Mouse (Mus musculus) hindbrain, postnatal 0 days (tissue): ENCODE results near the gene Ip6k2. TPM values are rescaled to one million over a fixed set of nuclear protein-coding genes. Genes with fewer than 3 reads are reported as not detected.
A peak's percentile ranks its signal among the peaks of the same experiment; 100 is the strongest.

Experiments used
- ATAC-seq: fragments of 200-750 bp; cut with Nextera tagmentation; 2 replicates; pipeline ENCODE4 v1.8.0; 2017; ENCODE audit warnings: mild to moderate bottlenecking, moderate TSS enrichment, moderate library complexity
- DNase-seq: peaks from one replicate; pipeline ENCODE4 v3.0.0-alpha.2; 2015; ENCODE audit warnings: low spot score
- H3K27ac ChIP-seq: fragments of 300-500 bp; sonication (generic); 2 replicates; pipeline ENCODE4 v1.5.1; 2014; ENCODE audit warnings: mild to moderate bottlenecking
- H3K27me3 ChIP-seq: fragments of 300-500 bp; sonication (generic); 2 replicates; pipeline ENCODE4 v1.6.1; 2014; ENCODE audit warnings: low read length, mixed read lengths; ENCODE audit not compliant: insufficient read depth
- H3K36me3 ChIP-seq: fragments of 300-500 bp; sonication (generic); 2 replicates; pipeline ENCODE4 v1.6.1; 2014; ENCODE audit warnings: low read length, mixed read lengths; ENCODE audit not compliant: insufficient read depth
- H3K4me1 ChIP-seq: fragments of 300-500 bp; sonication (generic); 2 replicates; pipeline ENCODE4 v1.6.1; 2014; ENCODE audit warnings: antibody characterized with exemption, low read length, mixed read lengths; ENCODE audit not compliant: insufficient read depth
- H3K4me2 ChIP-seq: fragments of 300-500 bp; sonication (generic); 2 replicates; pipeline ENCODE4 v1.6.1; 2014; ENCODE audit warnings: low read depth, mild to moderate bottlenecking, low read length, moderate library complexity, mixed read lengths
- H3K4me3 ChIP-seq: fragments of 300-500 bp; sonication (generic); 2 replicates; pipeline ENCODE4 v1.5.1; 2014; ENCODE audit warnings: low read length
- H3K9ac ChIP-seq: fragments of 300-500 bp; sonication (generic); replicated peaks from 2 replicates; pipeline ENCODE4 v1.6.1; 2014; ENCODE audit warnings: mild to moderate bottlenecking, low read length, moderate library complexity, mixed read lengths
- H3K9me3 ChIP-seq: fragments of 300-500 bp; sonication (generic); 2 replicates; pipeline ENCODE4 v1.6.1; 2016; ENCODE audit warnings: low read length, mixed read lengths
- CTCF ChIP-seq: IDR thresholded peaks from 2 replicates; pipeline ENCODE4 v1.5.1; 2016; ENCODE audit warnings: antibody characterized with exemption, control low read depth, low read depth
- WGBS: fragments of 180-500 bp; shearing (Covaris S2); extraction: QIAGEN DNeasy Blood & Tissue Kit; methylation state at CpG from one replicate; pipeline ENCODE4 v1.1.7; 2014; 5-methylcytosine and 5-hydroxymethylcytosine counted together
- polyA plus RNA-seq: library from polyadenylated mRNA; unstranded; fragments of >200 nt; fragmentation: Nextera tagmentation; extraction: Ambion mirVana; gene quantifications from 2 replicates; pipeline ENCODE4 v1.2.1, GENCODE M21; 2015
- total RNA-seq: library from RNA; depleted of rRNA; stranded (reverse); fragments of >200 nt; gene quantifications from 2 replicates; pipeline ENCODE4 v1.2.3, GENCODE M21; 2014

Gene Ip6k2
- total and polyA plus RNA-seq, 2 experiments from 2014 or later = 122 to 187 TPM

DNA sequence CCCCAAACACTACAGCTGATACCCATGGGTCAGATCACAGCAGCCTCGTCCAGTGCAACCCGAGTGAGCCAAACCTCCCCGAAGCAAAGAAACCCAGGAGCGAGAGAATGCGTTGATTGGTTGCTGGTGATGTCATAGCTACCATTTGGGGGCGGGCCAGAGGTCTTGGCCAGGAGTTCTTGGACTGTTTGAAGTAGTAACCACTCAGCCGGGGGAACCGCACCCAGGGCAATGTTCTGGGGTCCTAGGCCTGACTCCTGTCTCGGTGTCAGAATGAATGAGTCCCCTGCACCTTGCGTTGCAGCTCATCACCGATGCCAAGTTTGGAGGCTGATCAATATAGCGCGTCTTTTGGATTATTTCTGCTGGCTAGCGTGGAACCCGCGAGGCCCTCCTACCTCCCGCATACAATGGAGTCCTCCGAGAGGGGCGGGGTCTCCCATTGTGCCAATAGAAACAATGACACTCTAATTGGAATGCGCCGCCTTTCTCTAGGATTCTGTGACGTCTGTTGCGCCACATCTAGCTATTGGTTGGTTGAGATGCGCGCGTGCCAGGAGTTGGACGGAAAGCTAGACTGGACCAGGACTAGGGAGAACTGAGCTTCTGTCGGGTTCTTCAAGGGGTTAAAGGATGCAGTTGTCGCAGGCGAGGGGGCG is 41.3 kb downstream of the Ip6k2 start:
- Histone ChIP-seq H3K9ac (peak overlapping the region; percentile 81), H3K4me1 (peaks cover 10% of the 10 kb centered on the region; the same call in 1 of the 2 replicates), H3K9me3 (no peaks in the 10 kb centered on the region), H3K4me3 (peak overlapping the region; percentile 70), H3K4me2 (peak overlapping the region; percentile 71), H3K27me3 (no peaks in the 10 kb centered on the region; the same call in 1 of the 2 replicates), H3K27ac (peak overlapping the region; percentile 90), H3K36me3 (peaks cover 18% of the 10 kb centered on the region; the same call in 1 of the 2 replicates)
- DNase-seq (peak; percentile 98), ATAC-seq (peak; percentile 91)
- WGBS = under 1% methylated on average over 31 of the region's 31 CpGs
- no peak for TF ChIP-seq CTCF

DNA sequence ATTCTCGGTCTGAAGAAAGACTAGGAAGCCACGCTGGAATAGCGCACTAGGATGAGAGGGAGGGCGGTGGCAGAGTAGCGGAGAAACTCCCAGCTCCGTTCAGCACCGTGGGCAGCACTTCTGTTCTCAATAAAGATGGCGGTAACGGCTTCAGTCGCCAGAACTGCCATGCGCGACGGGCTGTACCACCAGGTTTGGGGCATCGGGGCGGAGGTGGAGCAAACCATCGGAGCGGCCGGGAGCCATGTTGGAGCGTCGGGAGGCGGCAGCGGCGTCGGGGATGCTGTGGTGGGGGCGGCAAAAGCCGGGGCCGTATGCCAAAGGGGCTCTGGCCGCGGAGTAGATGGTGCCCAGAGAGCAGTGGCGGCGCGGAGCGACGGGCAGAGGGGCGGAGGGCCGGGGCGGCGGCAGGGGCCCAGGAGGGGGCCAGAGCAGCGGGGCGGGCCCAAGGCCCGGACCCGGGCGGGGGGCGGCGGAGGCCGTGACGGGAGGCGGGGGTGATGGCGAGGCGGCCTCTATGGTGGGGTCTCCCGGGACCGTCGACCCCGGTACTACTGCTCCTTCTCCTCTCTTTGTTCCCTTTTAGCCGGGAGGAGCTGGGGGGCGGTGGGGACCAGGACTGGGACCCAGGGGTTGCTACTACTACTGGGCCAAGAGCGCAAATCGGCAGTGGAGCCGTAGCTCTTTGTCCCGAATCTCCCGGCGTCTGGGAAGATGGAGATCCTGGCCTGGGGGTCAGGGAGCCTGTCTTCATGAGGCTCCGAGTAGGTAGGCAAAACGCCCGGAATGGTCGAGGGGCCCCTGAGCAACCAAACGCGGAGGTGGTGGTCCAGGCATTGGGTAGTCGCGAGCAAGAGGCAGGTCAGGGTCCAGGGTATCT is 42.5 kb downstream of the Ip6k2 start, which contains the start of gene Celsr3:
Celsr3 (plus strand) TSS at position 501 of the 880 bp plus-strand sequence.
- Histone ChIP-seq H3K4me1 (peaks cover 12% of the 10 kb centered on the region), H3K4me3 (peak within 1 kb of the TSS; percentile 70), H3K27ac (peak within 1 kb of the TSS; percentile 90), H3K27me3 (no peaks in the 10 kb centered on the region; the same call in 1 of the 2 replicates), H3K4me2 (peak within 1 kb of the TSS; percentile 71), H3K9ac (peak within 1 kb of the TSS; percentile 81), H3K9me3 (no peaks in the 10 kb centered on the region), H3K36me3 (peaks cover 18% of the 10 kb centered on the region; the same call in 1 of the 2 replicates)
- peak; percentile 96 for DNase-seq
- ATAC-seq = peak; percentile 69
- 1% methylated on average over 48 of the region's 70 CpGs for WGBS
- TF ChIP-seq CTCF = peak; percentile 7; the same call in 1 of the 2 replicates

DNA sequence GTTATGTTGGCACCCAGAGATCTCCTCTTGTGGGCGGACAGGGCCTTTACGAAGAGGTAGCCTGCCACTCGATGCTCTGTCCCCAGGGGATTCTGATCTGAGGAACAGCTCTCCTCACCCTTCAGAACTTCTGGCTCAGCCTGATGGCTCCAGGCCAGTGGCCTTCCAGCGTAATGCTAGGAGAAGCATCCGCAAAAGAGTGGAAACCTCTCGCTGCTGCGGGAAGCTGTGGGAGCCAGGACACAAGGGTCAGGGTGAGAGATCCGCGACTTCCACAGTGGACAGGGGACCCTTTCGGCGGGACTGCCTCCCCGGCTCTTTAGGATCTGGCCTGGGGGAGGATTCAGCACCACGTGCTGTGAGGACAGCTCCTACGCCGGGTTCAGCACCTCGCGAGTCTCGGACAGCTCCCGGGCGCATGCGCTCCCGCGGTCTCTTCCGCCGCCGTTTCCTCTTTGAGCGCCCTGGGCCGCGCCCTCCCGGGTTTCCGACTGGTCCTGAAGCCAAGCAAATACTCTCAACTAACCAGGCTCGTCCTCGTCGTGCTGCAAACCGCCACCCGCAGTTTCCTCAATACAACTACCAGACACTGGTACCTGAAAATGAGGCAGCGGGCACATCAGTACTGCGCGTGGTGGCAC is 43.2 kb downstream of the Ip6k2 start:
- WGBS = 1% methylated on average over 39 of the region's 39 CpGs
- Histone ChIP-seq H3K27ac (peak overlapping the region; percentile 90; the same call in 1 of the 2 replicates), H3K36me3 (peaks cover 18% of the 10 kb centered on the region; the same call in 1 of the 2 replicates), H3K27me3 (no peaks in the 10 kb centered on the region; the same call in 1 of the 2 replicates), H3K4me1 (peaks cover 20% of the 10 kb centered on the region), H3K9ac (peak overlapping the region; percentile 81), H3K9me3 (no peaks in the 10 kb centered on the region), H3K4me3 (peak overlapping the region; percentile 70), H3K4me2 (peak overlapping the region; percentile 71)
- ATAC-seq (no peak), DNase-seq (peak; percentile 80)
- no peak for TF ChIP-seq CTCF

DNA sequence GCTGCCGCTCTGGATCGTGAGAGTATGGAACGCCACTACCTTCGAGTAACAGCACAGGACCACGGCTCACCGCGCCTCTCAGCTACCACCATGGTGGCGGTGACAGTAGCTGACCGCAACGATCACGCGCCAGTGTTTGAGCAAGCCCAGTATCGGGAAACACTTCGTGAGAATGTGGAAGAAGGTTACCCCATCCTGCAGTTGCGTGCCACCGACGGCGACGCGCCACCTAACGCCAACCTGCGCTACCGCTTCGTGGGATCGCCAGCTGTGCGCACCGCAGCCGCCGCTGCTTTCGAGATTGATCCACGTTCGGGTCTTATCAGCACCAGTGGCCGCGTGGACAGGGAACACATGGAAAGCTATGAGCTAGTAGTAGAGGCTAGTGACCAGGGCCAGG is 43.9 kb downstream of the Ip6k2 start:
- TF ChIP-seq CTCF = peak; percentile 40
- Histone ChIP-seq H3K4me1 (peaks cover 26% of the 10 kb centered on the region), H3K36me3 (peaks cover 18% of the 10 kb centered on the region; the same call in 1 of the 2 replicates), H3K27me3 (no peaks in the 10 kb centered on the region; the same call in 1 of the 2 replicates), H3K9me3 (no peaks in the 10 kb centered on the region), H3K27ac (no peak overlapping the region), H3K4me2 (peak overlapping the region; percentile 71), H3K9ac (0 out of 2 replicates have a peak overlapping the region, but pooled peaks have one; percentile 81), H3K4me3 (peak overlapping the region; percentile 70)
- WGBS = 16% methylated on average over 34 of the region's 34 CpGs
- no peak for ATAC-seq
- DNase-seq = no peak

DNA sequence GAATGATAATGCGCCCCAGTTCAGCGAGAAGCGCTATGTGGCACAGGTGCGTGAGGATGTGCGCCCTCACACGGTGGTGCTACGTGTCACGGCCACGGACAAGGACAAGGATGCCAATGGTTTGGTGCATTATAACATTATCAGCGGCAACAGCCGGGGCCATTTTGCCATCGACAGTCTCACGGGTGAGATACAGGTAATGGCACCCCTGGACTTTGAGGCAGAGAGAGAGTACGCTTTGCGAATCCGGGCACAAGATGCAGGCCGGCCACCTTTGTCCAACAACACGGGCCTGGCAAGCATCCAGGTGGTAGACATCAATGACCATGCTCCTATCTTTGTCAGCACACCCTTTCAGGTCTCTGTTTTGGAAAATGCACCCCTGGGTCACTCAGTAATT is 44.3 kb downstream of the Ip6k2 start:
- Histone ChIP-seq H3K4me2 (peak overlapping the region; percentile 71), H3K9ac (no peak overlapping the region), H3K27me3 (no peaks in the 10 kb centered on the region; the same call in 1 of the 2 replicates), H3K36me3 (peaks cover 18% of the 10 kb centered on the region; the same call in 1 of the 2 replicates), H3K4me1 (peaks cover 26% of the 10 kb centered on the region), H3K27ac (no peak overlapping the region), H3K4me3 (peak overlapping the region; percentile 70), H3K9me3 (no peaks in the 10 kb centered on the region)
- 65% methylated on average over 18 of the region's 18 CpGs for WGBS
- TF ChIP-seq CTCF = no peak
- ATAC-seq = no peak
- no peak for DNase-seq

DNA sequence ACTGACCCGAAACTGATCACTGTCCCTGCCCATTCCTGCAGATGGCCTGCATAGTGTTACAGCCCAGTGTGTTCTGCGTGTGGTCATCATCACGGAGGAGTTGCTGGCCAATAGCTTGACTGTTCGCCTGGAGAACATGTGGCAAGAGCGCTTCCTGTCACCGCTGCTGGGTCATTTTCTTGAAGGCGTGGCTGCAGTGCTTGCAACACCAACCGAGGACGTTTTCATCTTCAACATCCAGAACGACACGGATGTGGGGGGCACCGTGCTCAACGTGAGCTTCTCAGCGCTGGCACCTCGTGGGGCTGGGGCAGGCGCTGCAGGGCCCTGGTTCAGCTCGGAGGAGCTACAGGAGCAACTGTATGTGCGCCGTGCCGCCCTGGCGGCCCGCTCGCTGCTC is 48.0 kb downstream of the Ip6k2 start:
- Histone ChIP-seq H3K9ac (no peak overlapping the region), H3K36me3 (peaks cover 46% of the 10 kb centered on the region), H3K9me3 (no peaks in the 10 kb centered on the region), H3K4me2 (peak overlapping the region; percentile 68), H3K4me3 (peak overlapping the region; percentile 31), H3K4me1 (peaks cover 26% of the 10 kb centered on the region), H3K27me3 (no peaks in the 10 kb centered on the region; the same call in 1 of the 2 replicates), H3K27ac (no peak overlapping the region)
- no peak for TF ChIP-seq CTCF
- ATAC-seq (no peak), DNase-seq (no peak)
- 11% methylated on average over 23 of the region's 23 CpGs for WGBS
